Mouse (Mus musculus): ENCODE measurements around the gene Csmd2. TPM values are rescaled to one million over a fixed set of nuclear protein-coding genes. Genes with fewer than 3 reads are reported as not detected.
A peak's percentile ranks its signal among the peaks of the same experiment; 100 is the strongest.

Gene Csmd2
- total and polyA plus RNA-seq, 2 experiments from 2014 or later, result 9.1 to 48.2 TPM

DNA sequence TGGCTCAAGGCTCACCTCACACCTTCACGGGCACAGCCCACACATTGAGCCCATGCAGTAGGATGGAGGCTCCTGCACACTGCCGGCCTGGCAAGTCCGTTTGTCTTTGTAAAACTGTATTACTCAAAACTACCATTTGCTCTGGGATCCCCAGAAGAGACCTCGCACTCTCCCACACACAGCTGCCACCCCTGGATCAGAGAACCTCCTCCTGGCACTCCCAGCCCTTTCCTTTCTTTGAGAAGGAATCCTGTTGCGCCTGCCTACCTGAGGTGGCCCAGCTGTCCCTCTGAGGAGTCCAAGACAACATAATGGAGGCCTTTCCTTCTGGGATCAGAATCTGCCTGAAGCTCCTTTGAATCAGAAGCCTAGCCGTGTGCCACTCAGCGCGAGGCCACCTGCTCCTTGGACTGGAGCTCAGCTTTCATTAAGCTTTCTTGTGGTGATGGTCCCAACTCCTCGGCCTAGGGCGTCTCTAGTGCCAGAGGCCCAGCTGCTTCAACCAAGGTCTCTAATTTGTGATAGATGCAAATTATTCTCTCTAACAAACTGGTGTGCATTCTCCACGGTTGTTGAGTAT, 502.0 kb downstream of the Csmd2 start:
- Histone ChIP-seq H3K4me1 (ENCODE audit: insufficient read depth, low read length) (no peaks in the 10 kb centered on the region), H3K9ac (replicated peaks; ENCODE audit: low read length, poor library complexity, severe bottlenecking) (no peak overlapping the region), H3K36me3 (ENCODE audit: insufficient read depth, low read length) (peaks cover 32% of the 10 kb centered on the region), H3K9me3 (ENCODE audit: low read length) (no peaks in the 10 kb centered on the region), H3K27me3 (ENCODE audit: insufficient read depth, low read length) (no peaks in the 10 kb centered on the region), H3K4me3 (ENCODE audit: low read depth, low read length) (no peak overlapping the region), H3K27ac (ENCODE audit: low read depth, low read length) (no peak overlapping the region), H3K4me2 (ENCODE audit: low read depth, low read length, poor library complexity, severe bottlenecking) (no peak overlapping the region)
- peak; percentile 17 for DNase-seq (ENCODE audit: low spot score)
- ATAC-seq (ENCODE audit: low FRiP score), result no peak
- 74% methylated on average over 11 of the region's 11 CpGs for WGBS
- TF ChIP-seq CTCF (IDR thresholded peaks at IDR 0.05), result no peak

DNA sequence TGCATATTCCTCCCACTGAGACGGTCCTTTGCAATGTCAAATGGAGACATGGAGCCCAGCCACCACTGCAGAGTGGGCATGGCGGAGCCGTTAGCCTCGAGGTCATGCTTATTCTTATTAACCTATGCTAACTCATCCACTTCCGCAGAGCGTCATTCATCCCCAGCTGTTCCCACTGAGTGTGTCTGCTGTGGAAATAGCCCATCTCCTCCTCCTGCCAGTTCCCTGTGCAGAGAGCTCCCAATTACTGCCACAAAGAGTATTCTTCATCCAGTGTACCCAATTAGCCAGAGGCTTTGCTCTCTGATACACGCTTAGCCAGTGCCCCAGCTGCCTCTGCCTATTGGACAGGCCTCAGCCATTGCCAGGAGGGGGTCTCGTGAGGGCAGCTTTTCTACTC, 504.4 kb downstream of the Csmd2 start:
- DNase-seq (ENCODE audit: low spot score) (peak; percentile 44), ATAC-seq (ENCODE audit: low FRiP score) (no peak)
- Histone ChIP-seq H3K36me3 (ENCODE audit: insufficient read depth, low read length) (peaks cover 30% of the 10 kb centered on the region), H3K4me1 (ENCODE audit: insufficient read depth, low read length) (no peaks in the 10 kb centered on the region), H3K4me3 (ENCODE audit: low read depth, low read length) (no peak overlapping the region), H3K4me2 (ENCODE audit: low read depth, low read length, poor library complexity, severe bottlenecking) (no peak overlapping the region), H3K9ac (replicated peaks; ENCODE audit: low read length, poor library complexity, severe bottlenecking) (no peak overlapping the region), H3K27ac (ENCODE audit: low read depth, low read length) (no peak overlapping the region), H3K9me3 (ENCODE audit: low read length) (no peaks in the 10 kb centered on the region), H3K27me3 (ENCODE audit: insufficient read depth, low read length) (no peaks in the 10 kb centered on the region)
- TF ChIP-seq CTCF (IDR thresholded peaks at IDR 0.05), result no peak
- WGBS, result 39% methylated on average over 8 of the region's 8 CpGs

DNA sequence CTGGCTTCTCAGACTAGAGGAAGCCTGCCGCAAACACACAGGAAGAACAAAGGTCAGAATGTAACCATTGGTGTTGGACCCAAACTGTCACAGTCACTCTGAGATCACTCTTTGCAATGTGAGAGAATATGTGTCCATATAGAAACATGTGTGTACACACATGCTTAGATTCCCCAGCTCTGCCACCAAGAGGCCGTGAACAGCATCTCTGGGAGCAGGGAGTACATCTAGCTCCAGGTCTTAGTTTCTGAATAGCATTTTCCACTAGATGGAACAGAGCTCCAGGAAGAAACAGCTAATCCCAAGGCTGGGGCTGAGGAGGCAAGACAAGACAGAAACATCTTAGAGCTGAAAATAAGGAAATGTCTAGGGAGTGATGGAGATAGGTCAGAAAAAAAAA, 512.3 kb downstream of the Csmd2 start:
- peak overlapping the region; percentile 38; the same call in 1 of the 2 replicates for H3K27ac ChIP-seq (ENCODE audit: low read depth, low read length)
- WGBS, result 72% methylated on average over 2 of the region's 2 CpGs
- H3K9ac ChIP-seq (replicated peaks; ENCODE audit: low read length, poor library complexity, severe bottlenecking), result no peak overlapping the region
- no peak; the same call in 1 of the 2 replicates for ATAC-seq (ENCODE audit: low FRiP score)
- TF ChIP-seq CTCF (IDR thresholded peaks at IDR 0.05), result peak; percentile 59
- DNase-seq (ENCODE audit: low spot score), result peak; percentile 38
- no peaks in the 10 kb centered on the region for H3K9me3 ChIP-seq (ENCODE audit: low read length)
- no peak overlapping the region for H3K4me2 ChIP-seq (ENCODE audit: low read depth, low read length, poor library complexity, severe bottlenecking)
- H3K4me3 ChIP-seq (ENCODE audit: low read depth, low read length), result no peak overlapping the region
- no peaks in the 10 kb centered on the region for H3K4me1 ChIP-seq (ENCODE audit: insufficient read depth, low read length)
- H3K27me3 ChIP-seq (ENCODE audit: insufficient read depth, low read length), result no peaks in the 10 kb centered on the region
- H3K36me3 ChIP-seq (ENCODE audit: insufficient read depth, low read length), result peaks cover 27% of the 10 kb centered on the region

DNA sequence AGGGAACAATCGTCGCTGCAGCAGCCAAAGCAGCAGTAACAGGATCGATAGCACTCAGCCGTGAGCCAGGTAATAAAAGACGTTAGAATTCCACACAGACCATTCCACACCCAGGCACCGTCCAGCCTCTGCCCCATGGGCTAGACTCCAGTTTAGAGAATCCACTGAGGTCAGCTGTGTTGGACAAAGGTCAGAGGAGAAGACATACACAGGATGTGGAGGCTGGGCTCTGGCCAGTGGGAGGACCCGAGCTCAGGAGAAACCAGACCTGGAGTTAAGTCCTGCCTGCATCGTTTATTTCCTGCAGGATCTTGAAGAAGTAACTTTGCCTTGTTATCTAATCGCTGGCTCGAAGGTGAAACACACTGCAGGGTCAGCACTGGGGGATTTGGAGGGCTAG, 519.2 kb downstream of the Csmd2 start:
- DNase-seq (ENCODE audit: low spot score) (no peak), ATAC-seq (ENCODE audit: low FRiP score) (no peak)
- Histone ChIP-seq H3K27ac (ENCODE audit: low read depth, low read length) (no peak overlapping the region), H3K36me3 (ENCODE audit: insufficient read depth, low read length) (peaks cover 20% of the 10 kb centered on the region), H3K4me2 (ENCODE audit: low read depth, low read length, poor library complexity, severe bottlenecking) (no peak overlapping the region), H3K27me3 (ENCODE audit: insufficient read depth, low read length) (no peaks in the 10 kb centered on the region), H3K9ac (replicated peaks; ENCODE audit: low read length, poor library complexity, severe bottlenecking) (no peak overlapping the region), H3K4me1 (ENCODE audit: insufficient read depth, low read length) (no peaks in the 10 kb centered on the region), H3K9me3 (ENCODE audit: low read length) (no peaks in the 10 kb centered on the region), H3K4me3 (ENCODE audit: low read depth, low read length) (no peak overlapping the region)
- TF ChIP-seq CTCF (IDR thresholded peaks at IDR 0.05), result no peak
- 80% methylated on average over 10 of the region's 10 CpGs for WGBS

DNA sequence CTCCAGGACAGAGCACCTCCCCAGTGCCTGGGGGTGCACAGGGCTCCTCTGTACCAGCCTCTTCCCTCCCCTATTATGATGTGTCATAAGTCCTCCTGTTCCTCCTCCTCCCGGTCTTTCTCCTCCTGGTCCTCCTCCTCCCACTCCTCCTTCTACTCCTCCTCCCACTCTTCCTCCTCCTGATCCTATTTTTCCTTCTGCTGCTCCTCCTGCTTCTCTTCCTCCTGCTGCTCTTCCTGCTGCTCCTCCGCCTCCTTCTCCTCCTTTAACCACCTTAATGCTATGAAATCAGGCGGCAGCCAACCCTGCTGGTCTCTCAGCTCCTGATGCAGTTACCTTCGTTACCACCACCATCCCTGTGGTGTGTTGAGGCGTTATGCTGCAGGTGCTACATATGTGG, 522.2 kb downstream of the Csmd2 start:
- TF ChIP-seq CTCF (IDR thresholded peaks at IDR 0.05), result no peak
- Histone ChIP-seq H3K9me3 (ENCODE audit: low read length) (no peaks in the 10 kb centered on the region), H3K4me1 (ENCODE audit: insufficient read depth, low read length) (no peaks in the 10 kb centered on the region), H3K27ac (ENCODE audit: low read depth, low read length) (no peak overlapping the region), H3K4me2 (ENCODE audit: low read depth, low read length, poor library complexity, severe bottlenecking) (no peak overlapping the region), H3K36me3 (ENCODE audit: insufficient read depth, low read length) (peaks cover 20% of the 10 kb centered on the region), H3K4me3 (ENCODE audit: low read depth, low read length) (no peak overlapping the region), H3K9ac (replicated peaks; ENCODE audit: low read length, poor library complexity, severe bottlenecking) (no peak overlapping the region), H3K27me3 (ENCODE audit: insufficient read depth, low read length) (no peaks in the 10 kb centered on the region)
- ATAC-seq (ENCODE audit: low FRiP score) (no peak), DNase-seq (ENCODE audit: low spot score) (no peak)
- 72% methylated on average over 5 of the region's 5 CpGs for WGBS

DNA sequence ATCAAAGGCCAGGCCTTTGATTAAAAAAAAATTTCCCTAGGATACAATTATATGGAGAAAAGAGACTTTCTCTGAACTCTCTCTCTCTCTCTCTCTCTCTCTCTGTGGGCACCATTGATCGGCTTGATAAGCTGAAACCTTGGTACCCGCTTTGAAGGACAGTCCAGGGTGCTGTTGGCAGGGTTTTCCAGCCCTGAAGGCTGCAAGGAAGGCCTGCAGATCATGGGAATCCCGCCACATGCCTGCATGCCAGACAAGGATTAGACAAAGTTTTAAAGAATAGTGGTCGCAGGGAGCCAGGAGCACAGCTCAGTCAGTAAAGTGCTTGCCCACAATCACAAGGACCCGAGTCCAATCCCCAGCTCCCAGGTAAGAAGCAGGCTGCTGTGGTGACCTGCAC, 526.8 kb downstream of the Csmd2 start:
- Histone ChIP-seq H3K27me3 (ENCODE audit: insufficient read depth, low read length) (no peaks in the 10 kb centered on the region), H3K36me3 (ENCODE audit: insufficient read depth, low read length) (peaks cover 22% of the 10 kb centered on the region), H3K9ac (replicated peaks; ENCODE audit: low read length, poor library complexity, severe bottlenecking) (no peak overlapping the region), H3K27ac (ENCODE audit: low read depth, low read length) (no peak overlapping the region), H3K9me3 (ENCODE audit: low read length) (no peaks in the 10 kb centered on the region), H3K4me1 (ENCODE audit: insufficient read depth, low read length) (no peaks in the 10 kb centered on the region), H3K4me2 (ENCODE audit: low read depth, low read length, poor library complexity, severe bottlenecking) (no peak overlapping the region), H3K4me3 (ENCODE audit: low read depth, low read length) (no peak overlapping the region)
- ATAC-seq (ENCODE audit: low FRiP score), result no peak
- DNase-seq (ENCODE audit: low spot score), result no peak
- WGBS, result 61% methylated on average over 5 of the region's 5 CpGs
- TF ChIP-seq CTCF (IDR thresholded peaks at IDR 0.05), result no peak

Measured in midbrain, postnatal 0 days (tissue).